Mouse (Mus musculus): ENCODE results near the gene Ap1s3.

DNA sequence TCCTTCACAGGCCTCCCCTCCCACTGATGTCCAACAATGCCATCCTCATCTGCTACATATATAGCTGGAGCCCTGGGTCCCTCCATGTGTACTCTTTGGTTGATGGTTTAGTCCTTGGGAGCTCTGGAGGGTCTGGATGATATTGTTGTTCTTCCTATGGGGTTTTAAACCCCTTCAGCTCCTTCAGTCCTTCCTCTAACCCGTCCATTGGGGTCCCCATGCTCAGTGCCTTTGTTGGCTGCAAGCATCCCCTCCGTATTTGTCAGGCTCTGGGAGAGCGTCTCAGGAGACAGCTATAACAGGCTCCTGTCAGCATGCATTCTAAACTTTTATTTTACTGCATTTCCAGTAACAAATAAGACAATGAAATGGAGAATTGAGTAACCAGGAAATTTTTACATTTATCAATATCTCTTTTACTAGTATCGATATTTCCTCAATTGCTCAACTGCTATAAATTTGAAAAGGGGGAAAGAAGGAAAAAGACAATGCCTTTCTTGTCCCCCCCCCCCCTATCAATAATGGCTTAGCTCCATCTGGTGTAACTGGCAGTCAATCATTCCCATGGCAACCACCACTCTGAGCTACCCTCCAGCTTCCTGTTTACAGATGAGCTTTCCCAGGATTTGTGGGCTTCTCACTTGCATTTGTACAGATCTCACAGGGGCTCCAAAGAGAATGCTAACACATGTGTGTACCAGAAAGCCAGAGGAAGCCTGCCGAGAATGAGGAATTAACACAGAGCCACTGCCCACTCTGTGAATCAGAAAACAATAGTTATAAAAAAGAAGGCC lies 73.2 kb downstream of the Ap1s3 start:
- TF ChIP-seq TAL1 (conservative IDR thresholded peaks at IDR 0.05; ENCODE audit: low read depth, low read length) (no peak), GATA1 (IDR thresholded peaks at IDR 0.05; ENCODE audit: borderline replicate concordance, low read length) (no peak)

All from G1E (cell line).